Mouse (Mus musculus): Measurements from ENCODE around the gene Tmx4. TPM values are rescaled to one million over a fixed set of nuclear protein-coding genes. Genes with fewer than 3 reads are reported as not detected.

Gene Tmx4
- 65.2 and 75.7 TPM in 2 replicates for polyA plus RNA-seq (2015; fragmentation: Nextera tagmentation; extraction: Ambion mirVana)

DNA sequence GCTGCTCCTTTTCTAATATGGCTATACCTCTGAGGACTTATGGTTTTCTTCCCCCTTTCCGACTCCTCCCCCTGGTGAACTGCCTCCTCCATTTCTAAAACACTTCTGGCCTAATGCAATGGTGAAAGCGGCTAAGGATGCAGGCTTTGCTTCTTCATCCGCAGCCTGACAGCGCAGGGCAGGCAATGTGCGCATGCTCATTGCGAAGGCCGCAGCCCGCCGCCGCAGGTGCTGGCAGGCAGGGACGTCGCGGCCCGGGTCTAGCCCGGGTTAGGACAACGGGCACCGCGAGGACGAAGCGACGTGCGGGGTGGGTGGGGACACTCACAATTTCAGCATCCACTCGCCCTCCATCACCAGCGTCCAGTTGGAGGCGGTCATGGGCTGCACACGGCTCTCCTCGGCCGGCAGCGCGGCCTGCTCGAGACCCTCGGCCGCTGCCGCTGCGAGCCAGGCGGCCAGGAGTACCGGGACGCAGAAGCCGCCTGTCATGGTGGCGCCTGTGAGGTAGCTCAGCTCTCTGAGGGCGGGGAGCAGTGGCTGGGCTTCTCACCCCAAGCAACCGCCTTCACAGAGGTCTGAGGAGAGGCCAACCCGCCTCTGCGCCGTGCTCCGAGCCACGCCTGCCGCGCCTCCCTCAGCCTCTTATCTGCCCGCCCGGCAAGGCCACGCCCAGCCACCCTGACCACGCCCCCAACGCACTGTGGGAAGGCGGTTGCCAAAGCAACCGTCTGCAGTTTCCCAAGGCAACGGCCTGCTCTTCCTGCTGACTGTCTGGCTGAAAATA, at the start of gene Tmx4:
Tmx4 (minus strand) TSS at position 632 of the 787 bp plus-strand sequence.
- Histone ChIP-seq H3K27me3 (no peaks in the 10 kb centered on the region), H3K36me3 (0 out of 2 replicates have a peak, but pooled peaks cover 3% of the 10 kb centered on the region), H3K27ac (replicated peaks) (peak within 1 kb of the TSS; percentile 99), H3K4me1 (replicated peaks) (peaks cover 47% of the 10 kb centered on the region), H3K4me3 (peak within 1 kb of the TSS; percentile 65), H3K9ac (peak within 1 kb of the TSS; percentile 86), H3K4me2 (peak within 1 kb of the TSS; percentile 75), H3K9me3 (no peaks in the 10 kb centered on the region)
- WGBS, result under 1% methylated on average over 57 of the region's 57 CpGs
- peak; percentile 99 for ATAC-seq (ENCODE audit: low read depth)

GRCm38 (mm10) chr2:134692125-134692524, 48.2 kb upstream of the Tmx4 start:
- Histone ChIP-seq H3K4me3 (no peak overlapping the region), H3K9me3 (no peaks in the 10 kb centered on the region), H3K36me3 (no peaks in the 10 kb centered on the region), H3K4me2 (no peak overlapping the region), H3K27ac (replicated peaks) (no peak overlapping the region), H3K27me3 (no peaks in the 10 kb centered on the region), H3K4me1 (replicated peaks) (no peaks in the 10 kb centered on the region), H3K9ac (no peak overlapping the region)
- no peak for ATAC-seq (ENCODE audit: low read depth)
- WGBS, result 73% methylated on average over 1 of the region's 1 CpGs

GRCm38 (mm10) chr2:134691055-134691454, 47.1 kb upstream of the Tmx4 start:
- Histone ChIP-seq H3K27me3 (no peaks in the 10 kb centered on the region), H3K36me3 (no peaks in the 10 kb centered on the region), H3K9ac (no peak overlapping the region), H3K4me1 (replicated peaks) (no peaks in the 10 kb centered on the region), H3K4me2 (no peak overlapping the region), H3K9me3 (no peaks in the 10 kb centered on the region), H3K4me3 (no peak overlapping the region), H3K27ac (replicated peaks) (no peak overlapping the region)
- 88% methylated on average over 7 of the region's 7 CpGs for WGBS
- no peak for ATAC-seq (ENCODE audit: low read depth)

- H3K27me3 ChIP-seq, result no peaks in the 10 kb centered on the region
- H3K4me1 ChIP-seq (replicated peaks), result peaks cover 6% of the 10 kb centered on the region
- ATAC-seq (ENCODE audit: low read depth), result no peak
- no peak overlapping the region for H3K4me2 ChIP-seq
- H3K9ac ChIP-seq, result no peak overlapping the region
- H3K9me3 ChIP-seq, result no peaks in the 10 kb centered on the region
- no peaks in the 10 kb centered on the region for H3K36me3 ChIP-seq
- no peak overlapping the region for H3K4me3 ChIP-seq
- no peak overlapping the region; the same call in 1 of the 2 replicates for H3K27ac ChIP-seq (replicated peaks)
- 35% methylated on average over 3 of the region's 3 CpGs for WGBS
These were observed 38.4 kb upstream of the Tmx4 start for GRCm38 (mm10) chr2:134682326-134682725.

- 36% methylated on average over 9 of the region's 9 CpGs for WGBS
- peak; percentile 71 for ATAC-seq (ENCODE audit: low read depth)
- Histone ChIP-seq H3K27me3 (no peaks in the 10 kb centered on the region), H3K4me2 (no peak overlapping the region), H3K36me3 (no peaks in the 10 kb centered on the region), H3K27ac (replicated peaks) (no peak overlapping the region), H3K4me1 (replicated peaks) (peaks cover 6% of the 10 kb centered on the region), H3K4me3 (no peak overlapping the region), H3K9ac (no peak overlapping the region), H3K9me3 (no peaks in the 10 kb centered on the region)
These were observed 37.5 kb upstream of the Tmx4 start for GRCm38 (mm10) chr2:134681271-134681961.

DNA sequence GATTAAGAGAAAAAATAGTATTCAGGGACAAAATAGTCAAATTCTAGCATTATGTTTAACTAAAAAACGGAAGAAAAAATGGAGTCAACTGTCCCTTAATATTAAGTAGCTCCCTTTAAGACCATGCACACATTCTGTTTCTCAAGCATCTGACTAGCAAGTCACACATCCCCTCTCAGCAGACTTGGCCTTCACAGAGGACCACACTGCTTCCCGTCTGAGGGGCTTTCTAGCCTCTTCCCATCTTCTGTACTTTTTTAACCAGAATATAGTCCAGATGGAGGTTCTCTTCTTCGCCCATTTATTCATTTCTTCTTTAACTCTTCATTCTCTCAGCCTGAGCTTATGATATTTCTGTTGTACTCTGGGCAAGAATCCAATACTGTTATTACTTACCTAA, 35.6 kb upstream of the Tmx4 start:
- no peak for ATAC-seq (ENCODE audit: low read depth)
- Histone ChIP-seq H3K4me3 (no peak overlapping the region), H3K27me3 (no peaks in the 10 kb centered on the region), H3K27ac (replicated peaks) (no peak overlapping the region), H3K36me3 (no peaks in the 10 kb centered on the region), H3K4me1 (replicated peaks) (peaks cover 6% of the 10 kb centered on the region), H3K9me3 (no peaks in the 10 kb centered on the region), H3K9ac (no peak overlapping the region), H3K4me2 (no peak overlapping the region)
- 77% methylated on average over 3 of the region's 3 CpGs for WGBS

DNA sequence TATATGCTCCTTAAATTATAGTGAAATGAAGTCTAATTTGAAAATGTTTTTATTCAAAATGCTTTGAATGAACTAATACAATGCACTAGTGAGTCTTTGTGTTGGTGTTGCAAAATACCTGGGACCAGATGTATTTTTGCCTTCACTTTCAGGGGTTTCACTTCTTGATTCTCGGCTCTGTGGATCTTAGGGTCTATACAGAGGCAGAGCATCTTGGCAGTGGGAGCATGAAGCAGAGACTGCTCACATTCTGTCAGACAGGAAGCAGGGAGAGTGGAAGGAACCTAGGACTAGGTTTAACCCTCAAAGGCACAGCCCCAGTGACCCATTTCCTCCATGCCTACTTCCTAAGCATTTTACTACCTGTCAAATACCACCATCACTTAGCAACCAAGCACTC, 31.5 kb upstream of the Tmx4 start:
- H3K4me1 ChIP-seq (replicated peaks), result no peaks in the 10 kb centered on the region
- no peak for ATAC-seq (ENCODE audit: low read depth)
- 87% methylated on average over 1 of the region's 1 CpGs for WGBS

GRCm38 (mm10) chr2:134673604-134674003, 29.7 kb upstream of the Tmx4 start:
- Histone ChIP-seq H3K27ac (replicated peaks) (no peak overlapping the region), H3K4me1 (replicated peaks) (no peaks in the 10 kb centered on the region), H3K9ac (no peak overlapping the region), H3K4me3 (no peak overlapping the region), H3K4me2 (no peak overlapping the region), H3K9me3 (no peaks in the 10 kb centered on the region), H3K36me3 (no peaks in the 10 kb centered on the region), H3K27me3 (no peaks in the 10 kb centered on the region)
- no peak for ATAC-seq (ENCODE audit: low read depth)
- 77% methylated on average over 5 of the region's 5 CpGs for WGBS

More for the DNA sequence above, 31.5 kb upstream of the Tmx4 start:
- no peaks in the 10 kb centered on the region for H3K27me3 ChIP-seq
- no peak overlapping the region for H3K4me2 ChIP-seq
- H3K9me3 ChIP-seq, result no peaks in the 10 kb centered on the region
- no peak overlapping the region for H3K27ac ChIP-seq (replicated peaks)
- H3K4me3 ChIP-seq, result no peak overlapping the region
- H3K9ac ChIP-seq, result no peak overlapping the region
- H3K36me3 ChIP-seq, result no peaks in the 10 kb centered on the region

GRCm38 (mm10) chr2:134656477-134656876, 12.5 kb upstream of the Tmx4 start:
- Histone ChIP-seq H3K4me2 (no peak overlapping the region), H3K9ac (no peak overlapping the region), H3K36me3 (no peaks in the 10 kb centered on the region), H3K27ac (replicated peaks) (no peak overlapping the region), H3K27me3 (no peaks in the 10 kb centered on the region), H3K9me3 (no peaks in the 10 kb centered on the region), H3K4me1 (replicated peaks) (no peaks in the 10 kb centered on the region), H3K4me3 (no peak overlapping the region)
- no peak for ATAC-seq (ENCODE audit: low read depth)
- WGBS, result 39% methylated on average over 4 of the region's 4 CpGs

- Histone ChIP-seq H3K4me2 (no peak overlapping the region), H3K27ac (replicated peaks) (no peak overlapping the region), H3K9me3 (no peaks in the 10 kb centered on the region), H3K36me3 (no peaks in the 10 kb centered on the region), H3K9ac (no peak overlapping the region), H3K27me3 (no peaks in the 10 kb centered on the region), H3K4me1 (replicated peaks) (no peaks in the 10 kb centered on the region), H3K4me3 (no peak overlapping the region)
- no peak for ATAC-seq (ENCODE audit: low read depth)
These were observed 10.7 kb upstream of the Tmx4 start for GRCm38 (mm10) chr2:134654668-134655067.

DNA sequence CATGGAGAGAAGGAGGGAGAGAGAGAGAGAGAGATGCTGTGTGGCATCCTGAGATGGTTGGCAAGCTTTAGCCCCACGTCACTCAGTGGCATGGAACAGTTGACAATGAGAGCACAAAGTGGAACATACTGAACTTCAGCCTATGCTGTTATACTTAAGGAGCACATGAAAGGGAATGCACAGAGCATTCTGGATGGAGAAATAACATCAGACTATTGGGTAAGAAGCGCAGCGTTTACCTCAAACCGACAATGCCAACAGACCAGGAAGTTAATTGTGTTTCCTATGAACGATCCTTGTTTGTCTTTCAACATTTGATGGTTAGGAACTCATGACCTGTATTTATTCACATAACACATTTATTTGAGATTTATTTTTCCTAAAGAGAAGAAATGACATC, 8.8 kb upstream of the Tmx4 start:
- H3K9ac ChIP-seq, result no peak overlapping the region
- H3K4me1 ChIP-seq (replicated peaks), result no peaks in the 10 kb centered on the region
- ATAC-seq (ENCODE audit: low read depth), result no peak
- no peaks in the 10 kb centered on the region for H3K27me3 ChIP-seq
- no peak overlapping the region for H3K27ac ChIP-seq (replicated peaks)
- 84% methylated on average over 5 of the region's 5 CpGs for WGBS
- no peak overlapping the region for H3K4me2 ChIP-seq
- H3K36me3 ChIP-seq, result no peaks in the 10 kb centered on the region
- H3K4me3 ChIP-seq, result no peak overlapping the region
- H3K9me3 ChIP-seq, result no peaks in the 10 kb centered on the region

- Histone ChIP-seq H3K27me3 (no peaks in the 10 kb centered on the region), H3K27ac (replicated peaks) (no peak overlapping the region), H3K9me3 (no peaks in the 10 kb centered on the region), H3K36me3 (no peaks in the 10 kb centered on the region), H3K4me1 (replicated peaks) (peaks cover 16% of the 10 kb centered on the region), H3K4me3 (no peak overlapping the region), H3K4me2 (no peak overlapping the region), H3K9ac (no peak overlapping the region)
- ATAC-seq (ENCODE audit: low read depth), result no peak
- 91% methylated on average over 3 of the region's 3 CpGs for WGBS
These were observed 5.1 kb upstream of the Tmx4 start for GRCm38 (mm10) chr2:134648999-134649398.

Data from neural tube, embryonic 13.5 days (tissue).